ENCODE assay signal across 25 mouse cellular contexts in genomic region chr7:31362022-31362560, GRCm38 (mm10). TPM values are rescaled to one million over a fixed set of nuclear protein-coding genes. Genes with fewer than 3 reads are reported as not detected.
"Had no signal": no experiment of that assay in that cellular context is flagged by ENCODE, and none has a peak within 500 bp of the region (broad histone marks: within the 10 kb centered on the region; RNA-seq: fewer than 3 reads in every experiment).

Gene Scgb2b3, minus strand, starts transcription at chr7:31362072.

- H3K4me1 ChIP-seq: neural tube, embryonic 13.5 days; neural tube, embryonic 15.5 days; stomach, embryonic 15.5 days had no signal

- H3K36me3 ChIP-seq: neural tube, embryonic 13.5 days; neural tube, embryonic 15.5 days; stomach, embryonic 15.5 days had no signal

- H3K27ac ChIP-seq: neural tube, embryonic 13.5 days; neural tube, embryonic 15.5 days; stomach, embryonic 15.5 days; stomach, postnatal 0 days had no signal

- H3K27me3 ChIP-seq: neural tube, embryonic 13.5 days; neural tube, embryonic 15.5 days; stomach, embryonic 15.5 days had no signal

- H3K4me3 ChIP-seq: neural tube, embryonic 13.5 days; neural tube, embryonic 15.5 days; stomach, embryonic 15.5 days had no signal

- DNase-seq: retina, postnatal 1 day; right cerebral cortex, adult 18-20 months; right cerebral cortex, postnatal 14 days; right cerebral cortex, postnatal 25 days; right cerebral cortex, postnatal 4 days; spleen, adult 18-20 months; thymus, adult 18-20 months; thymus, adult 2 months; thymus, postnatal 14 days; thymus, postnatal 25 days; thymus, postnatal 36 days; thymus, postnatal 4 days had no signal

- H3K9ac ChIP-seq: neural tube, embryonic 13.5 days; neural tube, embryonic 15.5 days; stomach, embryonic 15.5 days had no signal

RNA-seq across cellular contexts. Expression of gene Scgb2b3, which starts in this region (rescaled TPM):
- total RNA-seq: neutrophil, adult 5-6 weeks had no signal
- polyA plus RNA-seq: neural tube, embryonic 13.5 days; neural tube, embryonic 14.5 days; neural tube, embryonic 15.5 days; small intestine, adult 2 months; spleen, adult 2 months; stomach, embryonic 14.5 days; stomach, embryonic 15.5 days; stomach, embryonic 16.5 days; stomach, postnatal 0 days; testis, adult 2 months; thymus, adult 2 months; thymus, postnatal 0 days; urinary bladder, adult 2 months had no signal
